Mouse (Mus musculus) testis, adult 2 months (tissue): ENCODE results near the gene Alx1.

Source experiments
- CTCF ChIP-seq: fragments of 200-500 bp; IDR thresholded peaks from 2 replicates; pipeline ENCODE4 v1.5.1; 2012; ENCODE audit warnings: low read depth, mild to moderate bottlenecking, inconsistent platforms, low read length, moderate library complexity; ENCODE audit not compliant: control insufficient read depth, insufficient read depth, insufficient replicate concordance
- POLR2A ChIP-seq: fragments of 200-500 bp; IDR thresholded peaks from 2 replicates; pipeline ENCODE4 v1.6.1; 2012; ENCODE audit warnings: low read depth, mild to moderate bottlenecking, inconsistent platforms, low read length, moderate library complexity; ENCODE audit not compliant: control insufficient read depth

- TF ChIP-seq CTCF = no peak
- TF ChIP-seq POLR2A = no peak
Measured at GRCm38 (mm10) chr10:103049593-103049992, 19.6 kb upstream of the Alx1 start.
